In genomic region chr16:43094756-43095155, GRCm38 (mm10) we compare ENCODE assay signal across 10 mouse cellular contexts.
"Had no signal": no experiment of that assay in that cellular context is flagged by ENCODE, and none has a peak within 500 bp of the region (broad histone marks: within the 10 kb centered on the region; RNA-seq: fewer than 3 reads in every experiment).

No protein-coding gene starts in this region.

- H3K27me3 ChIP-seq: limb, embryonic 13.5 days; midbrain, embryonic 13.5 days; stomach, embryonic 15.5 days had no signal

- H3K36me3 ChIP-seq: limb, embryonic 13.5 days; midbrain, embryonic 13.5 days; stomach, embryonic 15.5 days had no signal

- H3K9ac ChIP-seq: limb, embryonic 13.5 days; liver, embryonic 14.5 days; midbrain, embryonic 13.5 days; stomach, embryonic 15.5 days had no signal

- ATAC-seq: midbrain, embryonic 13.5 days had no signal

- DNase-seq: kidney, postnatal 36 days; left cerebral cortex, postnatal 4 days; lung, adult 18-20 months; right cerebral cortex, postnatal 14 days; thymus, adult 2 months; thymus, postnatal 25 days had no signal

- H3K4me2 ChIP-seq: limb, embryonic 13.5 days; midbrain, embryonic 13.5 days; stomach, embryonic 15.5 days had no signal

- H3K9me3 ChIP-seq: limb, embryonic 13.5 days; midbrain, embryonic 13.5 days; stomach, embryonic 15.5 days had no signal

- H3K4me3 ChIP-seq: limb, embryonic 13.5 days; midbrain, embryonic 13.5 days; stomach, embryonic 15.5 days had no signal

- H3K27ac ChIP-seq: limb, embryonic 13.5 days; liver, embryonic 14.5 days; midbrain, embryonic 13.5 days; stomach, embryonic 15.5 days had no signal

- H3K4me1 ChIP-seq: limb, embryonic 13.5 days; midbrain, embryonic 13.5 days; stomach, embryonic 15.5 days had no signal
